Mouse (Mus musculus): ENCODE measurements at regions not wholly inside any gene's neighbourhood (a gene's known extent, or its start where the extent isn't known, plus 50 kb on each side); places are given as distances from the start of the nearest gene placed in this dataset.

- peak in 1 of 2 experiments; percentile 1 for DNase-seq (ENCODE audit: low spot score in 2 of 2)
Measured at GRCm38 (mm10) chr1:41810318-41810964, 885.1 kb upstream of the Pou3f3 start.

DNA sequence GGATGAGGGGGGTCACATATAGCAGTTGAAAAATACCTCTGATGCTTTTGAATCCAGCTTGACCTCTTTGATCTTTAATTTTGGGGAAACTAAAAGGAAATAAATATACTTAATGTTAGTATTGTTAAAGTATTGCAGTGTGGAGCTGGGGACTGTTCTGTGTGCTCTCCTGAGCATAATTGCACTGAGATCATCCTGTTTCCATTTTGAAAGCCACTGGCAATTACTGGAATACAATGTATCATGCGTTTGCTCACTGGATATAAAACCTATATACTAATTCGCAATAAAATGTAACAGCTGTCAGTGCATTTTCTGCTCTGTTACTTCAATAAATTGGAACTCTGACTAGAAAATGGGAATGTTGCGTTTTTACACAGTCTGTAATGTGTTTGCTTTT, 884.4 kb upstream of the Pou3f3 start:
- no peak for DNase-seq (ENCODE audit: low spot score in 2 of 2)

GRCm38 (mm10) chr1:41812071-41812470, 883.5 kb upstream of the Pou3f3 start:
- no peak for DNase-seq (ENCODE audit: low spot score in 2 of 2)

DNA sequence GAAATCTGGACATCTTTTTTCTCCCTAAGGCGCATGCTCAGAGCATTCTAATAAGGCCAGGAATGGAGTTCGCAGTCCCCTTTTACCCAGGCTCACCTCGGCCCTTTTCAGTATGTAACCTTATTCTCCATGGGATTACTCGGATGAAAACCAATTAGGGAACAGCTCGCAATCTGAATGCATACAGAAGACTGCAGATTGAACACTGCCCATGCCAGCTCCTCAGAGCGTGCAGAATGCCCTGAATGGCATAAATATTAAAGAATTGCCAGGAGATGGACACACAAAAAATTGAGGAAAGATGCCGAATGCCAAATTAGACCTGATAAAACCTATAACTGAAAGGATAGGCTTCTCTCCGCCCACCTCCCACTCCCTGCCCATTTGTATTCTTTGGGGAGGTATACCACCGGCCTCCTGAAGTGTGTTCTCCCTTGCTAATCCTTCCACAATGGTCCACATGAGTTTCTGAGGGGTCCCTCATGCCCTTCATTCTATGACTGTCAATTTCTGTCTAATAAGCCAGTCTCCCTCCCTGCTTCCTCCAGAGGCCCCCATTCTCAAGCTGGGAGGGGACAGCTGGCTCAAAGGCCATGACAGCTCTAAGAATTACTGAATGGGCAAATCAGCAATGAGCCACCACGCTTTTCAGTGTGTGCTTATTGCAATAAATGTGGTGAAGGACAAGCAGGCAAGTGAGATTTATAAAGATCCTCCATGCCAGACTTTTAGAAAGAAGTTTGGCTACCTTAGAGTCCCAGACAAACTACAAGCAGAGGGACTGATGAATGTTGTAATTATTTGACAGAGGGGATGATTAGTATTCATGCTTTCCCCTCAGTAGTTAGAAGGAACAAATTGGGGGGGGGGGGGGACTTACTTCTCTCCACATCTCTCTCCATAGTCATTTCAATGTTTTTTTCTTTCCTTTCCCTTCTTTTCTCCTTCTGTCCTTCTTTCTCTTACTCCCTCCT, 881.2 kb upstream of the Pou3f3 start:
- no peak for DNase-seq (ENCODE audit: low spot score in 2 of 2)

GRCm38 (mm10) chr1:41815021-41815420, 880.5 kb upstream of the Pou3f3 start:
- no peak for DNase-seq (ENCODE audit: low spot score in 2 of 2)

- no peak for DNase-seq (ENCODE audit: low spot score in 2 of 2)
Measured at GRCm38 (mm10) chr1:41822742-41823141, 872.8 kb upstream of the Pou3f3 start.

- DNase-seq (ENCODE audit: low spot score in 2 of 2): no peak
Measured at GRCm38 (mm10) chr1:41825223-41825622, 870.3 kb upstream of the Pou3f3 start.

GRCm38 (mm10) chr1:41831641-41832040, 863.9 kb upstream of the Pou3f3 start:
- no peak for DNase-seq (ENCODE audit: low spot score in 2 of 2)
